Mouse (Mus musculus) embryonic facial prominence, embryonic 15.5 days (tissue): Measurements from ENCODE around the gene Mettl1. TPM values are rescaled to one million over a fixed set of nuclear protein-coding genes. Genes with fewer than 3 reads are reported as not detected.

Experiments
- ATAC-seq: fragments of 200-750 bp; cut with Nextera tagmentation; 2 replicates; pipeline ENCODE4 v1.8.0; 2017; ENCODE audit warnings: low read depth, moderate TSS enrichment; ENCODE audit not compliant: insufficient number of reproducible peaks, low FRiP score, low TSS enrichment
- H3K27ac ChIP-seq: fragments of 300-500 bp; sonication (generic); replicated peaks from 2 replicates; pipeline ENCODE4 v1.5.1; 2015; ENCODE audit warnings: mild to moderate bottlenecking, inconsistent platforms
- H3K27me3 ChIP-seq: fragments of 300-500 bp; sonication (generic); 2 replicates; pipeline ENCODE4 v1.6.1; 2015; ENCODE audit warnings: inconsistent platforms
- H3K36me3 ChIP-seq: fragments of 300-500 bp; sonication (generic); 2 replicates; pipeline ENCODE4 v1.6.1; 2015; ENCODE audit warnings: mild to moderate bottlenecking, inconsistent platforms
- H3K4me1 ChIP-seq: fragments of 300-500 bp; sonication (generic); 2 replicates; pipeline ENCODE4 v1.6.1; 2015; ENCODE audit warnings: inconsistent platforms
- H3K4me2 ChIP-seq: fragments of 300-500 bp; sonication (generic); replicated peaks from 2 replicates; pipeline ENCODE4 v1.6.1; 2015; ENCODE audit warnings: mild to moderate bottlenecking, inconsistent platforms
- H3K4me3 ChIP-seq: fragments of 300-500 bp; sonication (generic); replicated peaks from 2 replicates; pipeline ENCODE4 v1.5.1; 2015; ENCODE audit warnings: mild to moderate bottlenecking, inconsistent platforms
- H3K9ac ChIP-seq: fragments of 300-500 bp; sonication (generic); 2 replicates; pipeline ENCODE4 v1.6.1; 2015; ENCODE audit warnings: inconsistent platforms
- H3K9me3 ChIP-seq: fragments of 300-500 bp; sonication (generic); replicated peaks from 2 replicates; pipeline ENCODE4 v1.6.1; 2016; ENCODE audit warnings: inconsistent platforms
- WGBS: fragments of 180-500 bp; shearing (Covaris S2); methylation state at CpG from one replicate; pipeline ENCODE4 v1.1.7; 2015; 5-methylcytosine and 5-hydroxymethylcytosine counted together
- microRNA counts: library from miRNA; unstranded; fragments of <30 nt; microRNA quantifications from one replicate; lab custom pipeline; 2016
- microRNA-seq: library from miRNA; unstranded; fragments of <30 nt; microRNA quantifications from one replicate; pipeline ENCODE4, GENCODE M21; 2016; ENCODE audit warnings: borderline number of aligned reads
- polyA plus RNA-seq: library from polyadenylated mRNA; unstranded; fragments of >200 nt; fragmentation: Nextera tagmentation; extraction: Ambion mirVana; gene quantifications from 2 replicates; pipeline ENCODE4 v1.2.1, GENCODE M21; 2015

Gene Mettl1
- polyA plus RNA-seq, 1 experiment from 2014 or later, result 55.2 TPM

GRCm38 (mm10) chr10:127090560-127091411 lies 49.6 kb downstream of the Mettl1 start:
- H3K9me3 ChIP-seq, result no peaks in the 10 kb centered on the region
- H3K4me1 ChIP-seq, result peaks cover 28% of the 10 kb centered on the region
- WGBS, result 6% methylated on average over 57 of the region's 57 CpGs
- H3K4me2 ChIP-seq, result peak overlapping the region; percentile 62
- no peak for ATAC-seq
- H3K4me3 ChIP-seq, result peak overlapping the region; percentile 36
- peaks cover 64% of the 10 kb centered on the region for H3K27me3 ChIP-seq
- no peak overlapping the region; the same call in 1 of the 2 replicates for H3K9ac ChIP-seq
- H3K27ac ChIP-seq, result no peak overlapping the region
- peaks cover 8% of the 10 kb centered on the region; the same call in 1 of the 2 replicates for H3K36me3 ChIP-seq

GRCm38 (mm10) chr10:127091507-127092396 lies 50.5 kb downstream of the Mettl1 start:
- peak; percentile 61 for ATAC-seq
- Histone ChIP-seq H3K4me3 (peak overlapping the region; percentile 36), H3K9ac (no peak overlapping the region; the same call in 1 of the 2 replicates), H3K4me1 (peaks cover 28% of the 10 kb centered on the region), H3K27ac (no peak overlapping the region), H3K36me3 (peaks cover 17% of the 10 kb centered on the region; the same call in 1 of the 2 replicates), H3K4me2 (peak overlapping the region; percentile 62), H3K9me3 (no peaks in the 10 kb centered on the region), H3K27me3 (peaks cover 61% of the 10 kb centered on the region)
- 14% methylated on average over 43 of the region's 51 CpGs for WGBS

DNA sequence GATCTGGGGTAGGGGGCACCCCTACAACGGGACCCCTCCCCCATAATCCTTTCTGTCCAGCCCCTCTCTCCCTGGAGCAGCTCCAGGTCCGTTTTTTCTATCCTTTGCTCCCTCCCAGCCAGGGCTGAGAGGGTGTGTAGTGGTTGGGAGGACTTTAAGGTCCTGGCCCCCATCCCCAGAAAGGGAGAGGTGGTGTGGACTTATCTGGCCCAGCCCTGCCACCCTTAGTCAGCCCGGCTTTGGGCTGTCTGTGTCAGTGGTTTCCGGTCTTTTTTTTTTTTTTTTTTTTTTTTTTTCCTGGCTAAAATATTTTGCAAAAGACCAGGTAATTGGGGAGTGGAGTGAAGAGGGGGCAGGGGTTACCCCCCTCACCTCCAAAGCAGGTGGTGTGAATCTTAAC lies 51.5 kb downstream of the Mettl1 start:
- Histone ChIP-seq H3K9ac (no peak overlapping the region), H3K36me3 (peaks cover 26% of the 10 kb centered on the region), H3K4me1 (peaks cover 28% of the 10 kb centered on the region), H3K9me3 (no peaks in the 10 kb centered on the region), H3K4me3 (no peak overlapping the region), H3K27me3 (peaks cover 51% of the 10 kb centered on the region), H3K27ac (no peak overlapping the region), H3K4me2 (no peak overlapping the region)
- 36% methylated on average over 4 of the region's 4 CpGs for WGBS
- ATAC-seq, result no peak

DNA sequence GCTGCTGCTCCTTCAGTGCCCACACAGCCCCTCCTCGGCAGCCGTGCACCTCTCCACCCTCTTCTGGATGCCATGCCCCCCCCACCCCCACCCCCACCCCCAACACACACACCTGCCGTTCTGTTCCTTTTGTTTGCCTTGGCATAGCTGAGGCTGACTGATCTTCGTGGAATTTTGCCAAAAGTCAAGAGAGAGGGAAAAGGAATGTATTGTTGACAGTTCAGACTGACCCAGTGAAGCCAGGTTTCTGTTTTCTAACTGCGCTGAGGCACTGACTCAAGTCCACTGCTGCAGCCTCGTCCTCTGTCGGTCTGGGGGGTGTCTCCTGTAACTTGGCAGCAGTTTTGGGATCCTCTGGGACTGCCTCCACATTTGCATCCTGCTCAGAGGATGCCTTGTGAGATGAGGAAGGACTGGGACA lies 53.2 kb downstream of the Mettl1 start:
- Histone ChIP-seq H3K4me3 (no peak overlapping the region), H3K9ac (no peak overlapping the region), H3K27me3 (peaks cover 36% of the 10 kb centered on the region), H3K9me3 (no peaks in the 10 kb centered on the region), H3K4me2 (no peak overlapping the region), H3K36me3 (peaks cover 43% of the 10 kb centered on the region), H3K4me1 (peaks cover 28% of the 10 kb centered on the region), H3K27ac (no peak overlapping the region)
- ATAC-seq, result no peak
- WGBS, result 34% methylated on average over 7 of the region's 7 CpGs

MicroRNA genes within 50 kb of the gene (microRNA counts, 519-probe panel; counts per million panel counts)
- 2,558 counts per million, percentile 59 among the panel's probes with 10 or more counts for microRNA mmu-miR-26a (lab: Ali Mortazavi, UCI)
- microRNA mmu-miR-546 (lab: Ali Mortazavi, UCI), result not detected

Small RNA genes lying within 50 kb of the gene (microRNA-seq; reads per million reads assigned to microRNA genes)
- 41.6 reads per million, percentile 43 among the genes with 10 or more reads in this experiment for gene Mir26a-2
- not detected for gene Mir546

Other genes with a start within 250 kb of the Mettl1 start
- 16.0 and 16.5 TPM in 2 replicates for gene Atp23, start 140.1 kb upstream of the Mettl1 start, polyA plus RNA-seq
- gene Ctdsp2, start 62.7 kb upstream of the Mettl1 start, polyA plus RNA-seq, result 92.5 and 93.9 TPM in 2 replicates
- 1.6 and 1.8 TPM in 2 replicates for gene Avil, start 40.7 kb upstream of the Mettl1 start, polyA plus RNA-seq
- 68.8 and 75.4 TPM in 2 replicates for gene Tsfm, start 10.6 kb upstream of the Mettl1 start, polyA plus RNA-seq
- gene Eef1akmt3, start 99 bp downstream of the Mettl1 start, polyA plus RNA-seq, result 1.3 TPM in 2 replicates
- 0.13 and 0.41 TPM in 2 replicates for gene Cyp27b1, start 6.8 kb downstream of the Mettl1 start, polyA plus RNA-seq
- gene March9, start 18.8 kb downstream of the Mettl1 start, polyA plus RNA-seq, result 1.8 and 2.4 TPM in 2 replicates
- 1,372 and 1,398 TPM in 2 replicates for gene Cdk4, start 22.1 kb downstream of the Mettl1 start, polyA plus RNA-seq
- 175 and 177 TPM in 2 replicates for gene Tspan31, start 28.9 kb downstream of the Mettl1 start, polyA plus RNA-seq
- gene Agap2, start 33.9 kb downstream of the Mettl1 start, polyA plus RNA-seq, result 0.45 and 0.49 TPM in 2 replicates
- gene Os9, start 79.7 kb downstream of the Mettl1 start, polyA plus RNA-seq, result 101 TPM in 2 replicates
- gene B4galnt1, start 123.8 kb downstream of the Mettl1 start, polyA plus RNA-seq, result 11.0 and 12.7 TPM in 2 replicates
- 1.6 and 1.9 TPM in 2 replicates for gene Slc26a10, start 139.2 kb downstream of the Mettl1 start, polyA plus RNA-seq
- 116 TPM in 2 replicates for gene Arhgef25, start 148.7 kb downstream of the Mettl1 start, polyA plus RNA-seq
- gene Dtx3, start 154.3 kb downstream of the Mettl1 start, polyA plus RNA-seq, result 152 and 179 TPM in 2 replicates
- gene Pip4k2c, start 170.2 kb downstream of the Mettl1 start, polyA plus RNA-seq, result 31.0 and 31.3 TPM in 2 replicates
- gene Kif5a, start 221.9 kb downstream of the Mettl1 start, polyA plus RNA-seq, result 6.9 and 7.6 TPM in 2 replicates
- gene Dctn2, start 225.0 kb downstream of the Mettl1 start, polyA plus RNA-seq, result 206 and 212 TPM in 2 replicates
- gene Mbd6, start 247.6 kb downstream of the Mettl1 start, polyA plus RNA-seq, result 19.6 and 20.8 TPM in 2 replicates